Mouse (Mus musculus) ovary, postnatal 14 days (tissue): ENCODE measurements around the gene Ube2e1.
"Not testable (repeated sequence)": the region's sequence is repeated elsewhere in the genome, so short reads cannot be mapped to it uniquely, and the experiment has no call there.

Experiments used
- DNase-seq: peaks from one replicate; pipeline ENCODE4 v3.0.0; 2022; ENCODE audit warnings: low spot score

Gene Ube2e1

DNA sequence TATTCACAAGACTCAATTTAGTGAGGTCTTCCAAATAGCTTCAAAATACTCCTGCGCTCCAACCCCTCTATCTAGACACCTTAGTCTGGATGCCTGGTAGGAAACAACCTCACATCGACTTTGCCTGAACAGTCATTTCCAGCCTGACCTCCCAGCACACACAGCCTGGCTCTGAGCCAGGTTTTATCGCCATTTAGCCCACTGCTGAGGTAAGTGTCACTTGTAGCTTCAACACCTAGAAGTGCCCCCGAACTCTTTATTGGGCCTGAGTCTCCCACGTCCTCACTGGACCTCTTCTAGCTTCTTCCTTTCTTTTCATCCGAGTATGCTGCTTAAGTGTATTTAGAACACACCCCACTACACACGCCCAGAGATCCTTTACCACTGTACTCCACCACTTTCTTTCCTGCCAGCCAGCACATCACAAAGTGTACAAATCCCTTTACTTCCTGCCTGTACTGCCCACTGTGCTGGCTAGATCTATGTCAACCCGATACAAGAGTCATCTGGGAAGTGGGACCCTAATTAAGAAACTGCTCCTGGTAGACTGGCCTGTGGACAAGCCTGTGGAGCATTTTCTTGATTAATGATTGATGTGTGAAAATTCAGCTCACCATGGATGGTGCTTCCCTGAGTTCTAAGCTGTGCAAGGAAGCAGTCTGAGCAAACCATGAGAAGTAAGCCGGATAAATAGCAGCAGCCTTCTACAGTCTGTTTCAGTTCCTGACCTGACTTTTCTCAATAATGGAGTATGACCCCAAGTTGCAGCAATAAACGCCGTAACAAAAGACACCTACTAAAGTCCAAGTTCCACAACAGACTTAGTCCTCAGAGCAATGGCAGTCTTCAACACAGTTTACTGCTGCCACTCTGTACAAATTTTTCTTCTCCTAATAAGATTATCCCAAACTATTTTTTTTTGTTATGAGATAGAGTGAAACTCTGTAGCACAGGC, 13.9 kb downstream of the Ube2e1 start:
- no peak for DNase-seq

DNA sequence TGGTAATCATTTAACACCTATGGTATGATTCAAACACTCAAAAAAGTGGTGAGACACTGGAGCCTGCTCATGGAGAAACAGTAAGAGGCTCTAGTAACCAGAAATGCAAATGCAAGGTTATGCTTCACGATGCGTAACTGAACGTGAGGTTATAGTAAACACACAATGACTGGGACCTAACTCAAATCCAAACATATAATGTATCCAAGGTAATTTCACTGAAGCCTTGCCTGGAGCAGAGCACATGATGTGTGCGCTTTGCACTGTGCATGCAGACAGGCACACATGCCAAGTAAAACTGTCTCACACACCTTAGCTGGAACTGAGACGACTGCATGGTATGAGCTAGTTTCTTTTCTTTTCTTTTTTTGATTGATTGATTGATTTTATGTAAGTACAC, 27.5 kb downstream of the Ube2e1 start:
- no peak for DNase-seq

DNA sequence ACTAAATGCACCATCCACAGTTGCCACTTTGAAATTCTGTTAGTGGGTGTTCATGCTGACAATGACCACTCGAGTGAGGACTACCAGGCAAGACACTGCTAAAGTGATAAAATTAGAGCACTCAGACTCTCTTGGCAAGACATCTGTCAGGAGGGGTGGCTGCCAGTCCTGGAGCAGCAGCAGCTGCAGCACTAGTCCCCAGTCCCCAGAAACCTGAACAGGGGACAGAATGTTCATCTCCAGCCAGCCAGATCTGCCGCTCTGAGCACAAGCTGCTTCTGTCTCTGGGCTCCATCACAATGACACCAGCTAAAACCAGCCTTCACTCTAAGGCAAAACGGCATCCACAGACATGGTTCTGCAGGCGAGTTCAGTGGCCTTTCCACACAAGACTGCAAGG, 28.4 kb downstream of the Ube2e1 start:
- no peak for DNase-seq

DNA sequence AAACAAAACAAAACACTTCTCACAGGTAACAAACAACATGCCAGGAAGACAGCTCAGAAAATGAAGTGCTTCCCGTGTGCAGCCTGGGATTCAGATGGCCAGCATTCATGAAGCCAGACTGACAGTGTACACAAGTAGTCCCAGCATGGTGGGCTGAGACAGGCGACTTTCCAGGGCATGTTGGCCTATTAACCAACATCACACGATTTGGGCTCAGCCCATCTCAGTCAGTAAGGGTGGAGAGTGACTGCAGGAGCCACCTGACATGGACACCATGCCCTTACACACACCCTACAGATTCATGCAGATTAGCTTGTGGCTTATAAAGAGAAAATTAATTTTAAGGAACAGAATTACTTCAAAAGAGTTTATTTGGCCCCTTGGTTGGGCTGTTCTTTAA, 28.9 kb downstream of the Ube2e1 start:
- no peak for DNase-seq

DNA sequence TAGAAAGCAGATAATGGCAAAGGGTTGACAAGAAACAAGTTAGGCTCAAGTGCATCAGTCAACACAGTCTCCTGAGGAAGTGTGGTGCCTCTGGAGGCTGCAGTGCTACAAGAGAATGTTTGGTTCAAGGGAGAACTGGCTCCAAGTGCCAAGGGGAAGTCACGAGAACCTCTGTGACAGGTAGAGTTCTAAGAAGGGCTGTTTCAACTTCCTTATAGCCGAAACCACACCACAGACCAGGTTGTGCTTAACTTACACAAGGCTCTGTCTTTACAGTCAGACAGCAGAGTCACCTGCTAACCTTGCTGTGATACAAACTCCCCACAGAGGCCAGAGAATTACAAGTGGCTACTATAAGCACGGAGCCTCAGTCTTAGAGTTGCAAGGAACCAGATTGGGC, 30.1 kb downstream of the Ube2e1 start:
- no peak for DNase-seq

DNA sequence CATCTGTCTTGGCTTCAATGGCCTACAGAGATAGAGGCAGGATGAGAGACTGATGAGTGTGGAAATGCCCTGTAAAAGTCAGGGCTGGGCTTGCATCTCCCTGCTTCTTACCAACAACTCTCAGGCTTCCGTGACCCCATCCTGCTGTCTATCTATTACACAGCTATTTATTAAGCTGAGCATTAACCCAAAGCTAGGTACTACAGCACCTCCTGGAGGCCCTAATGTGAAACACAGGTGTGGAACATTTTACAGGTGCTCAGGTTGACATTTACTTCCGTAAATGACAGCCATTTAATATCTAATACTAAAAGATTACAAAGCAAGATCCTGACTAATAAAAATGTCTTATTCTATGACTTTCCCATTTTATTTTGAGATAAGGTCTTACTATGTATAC, 31.0 kb downstream of the Ube2e1 start:
- DNase-seq = no peak

DNA sequence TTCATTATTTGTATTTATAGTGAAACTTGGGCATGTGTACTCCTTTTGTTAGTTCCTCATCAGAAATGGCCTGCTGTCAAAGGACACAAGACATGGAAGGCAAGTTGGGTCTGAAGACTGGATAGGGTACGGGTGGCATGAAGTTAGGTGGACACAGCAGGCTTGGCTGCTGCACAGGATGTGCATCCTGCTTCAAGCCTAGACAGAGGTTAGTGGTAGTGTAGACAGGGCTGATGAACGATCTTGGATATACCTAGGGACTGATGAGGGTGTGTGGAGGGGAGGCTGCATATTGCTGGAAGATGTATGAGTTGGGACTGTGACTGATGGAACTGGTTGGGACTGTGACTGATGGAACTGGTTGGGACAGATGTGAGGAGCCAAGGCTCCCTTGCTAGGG, 32.8 kb downstream of the Ube2e1 start:
- no peak for DNase-seq

DNA sequence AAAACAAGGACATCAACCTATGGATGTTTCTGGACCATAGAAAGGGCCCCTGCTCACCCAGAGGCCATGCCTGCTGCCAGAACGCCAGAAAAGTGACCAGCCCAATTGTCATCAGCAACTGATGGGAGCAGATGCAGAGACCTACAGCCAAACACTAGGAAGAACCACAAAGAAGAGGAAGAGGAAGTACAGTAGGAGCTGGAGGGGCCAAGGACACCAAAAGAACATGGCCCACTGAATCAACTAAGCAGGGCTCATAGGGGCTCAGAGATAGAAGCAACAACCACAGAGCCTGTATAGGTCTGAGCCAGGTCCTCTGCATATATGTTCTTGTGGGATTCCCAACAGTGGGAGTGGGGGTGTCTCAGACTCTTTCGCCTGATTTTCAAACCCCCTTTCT, 34.2 kb downstream of the Ube2e1 start:
- no peak for DNase-seq

DNA sequence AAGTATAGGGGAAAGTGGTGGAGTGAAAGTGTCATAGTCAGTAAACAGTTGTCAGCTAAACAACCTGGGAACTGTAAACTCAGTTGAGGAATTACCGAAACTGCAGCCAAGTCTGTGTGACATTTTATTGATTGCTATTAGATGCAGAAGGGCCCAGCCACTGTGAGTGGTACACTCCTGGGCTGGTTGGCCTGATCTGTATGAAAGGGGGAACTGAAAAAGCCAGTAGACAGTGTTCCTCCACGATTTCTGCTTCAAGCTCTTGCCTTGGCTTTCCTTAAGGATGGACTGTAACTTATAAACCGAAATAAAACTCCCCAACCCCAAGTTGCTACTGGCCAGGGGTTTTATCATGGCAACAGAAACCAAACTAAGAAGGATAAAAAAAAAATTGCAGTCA, 39.1 kb downstream of the Ube2e1 start:
- DNase-seq = no peak

DNA sequence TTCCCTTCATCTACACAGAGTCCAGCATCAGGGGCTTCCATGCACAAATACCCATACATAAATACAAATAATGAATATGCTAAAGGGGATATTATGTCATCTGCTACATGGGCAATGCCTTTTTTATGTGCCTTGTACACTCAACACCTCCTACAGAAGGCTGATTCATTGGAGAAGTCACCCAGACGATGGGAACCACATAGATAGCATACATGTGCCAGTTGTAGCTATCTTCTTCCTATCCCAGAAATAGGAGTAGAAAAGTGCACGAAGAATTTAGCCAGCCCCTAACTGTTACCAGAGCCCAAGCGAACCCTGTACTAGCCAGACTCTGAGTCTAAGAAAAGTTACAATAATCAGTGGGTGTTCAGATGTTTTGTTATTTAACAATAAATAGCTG, 39.5 kb downstream of the Ube2e1 start:
- no peak for DNase-seq

DNA sequence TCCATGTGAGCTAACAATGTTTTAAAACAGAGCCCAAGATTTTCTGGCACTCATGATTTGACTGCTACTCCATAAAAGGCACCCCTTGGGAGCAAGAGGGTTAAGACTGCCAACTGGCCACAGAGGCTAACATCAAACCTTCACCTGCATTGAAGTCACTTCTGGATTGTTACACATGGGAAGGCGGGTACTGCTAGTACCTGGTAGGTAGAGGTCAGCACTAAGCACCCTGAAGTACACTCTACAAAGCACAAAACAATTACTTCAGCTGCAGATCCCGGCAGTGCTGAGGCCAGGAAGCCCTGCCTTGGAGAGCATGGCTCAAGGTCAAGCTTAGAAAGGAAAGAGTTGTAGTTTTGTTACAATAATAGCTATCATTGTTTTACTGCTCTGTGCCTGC, 44.3 kb downstream of the Ube2e1 start:
- no peak for DNase-seq

DNA sequence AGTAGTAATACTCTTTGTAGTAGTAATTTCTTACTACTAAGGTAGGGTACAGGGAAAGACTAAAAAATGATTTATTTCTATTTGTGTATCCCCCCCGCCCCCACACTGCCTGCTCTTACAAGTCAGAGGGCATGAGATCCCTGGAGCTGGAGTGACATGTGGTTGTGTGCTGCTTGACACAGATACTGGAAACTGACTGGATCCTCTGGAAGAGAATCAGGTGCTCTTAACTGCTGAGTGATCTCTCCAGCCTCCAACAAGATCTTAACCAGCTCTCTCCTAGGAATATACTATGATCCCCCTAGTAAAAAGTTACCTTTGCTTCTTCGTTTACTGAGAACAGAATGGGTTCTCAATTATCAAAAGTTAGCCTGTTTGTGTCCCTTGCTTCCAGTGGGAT, 45.2 kb downstream of the Ube2e1 start:
- no peak for DNase-seq

DNA sequence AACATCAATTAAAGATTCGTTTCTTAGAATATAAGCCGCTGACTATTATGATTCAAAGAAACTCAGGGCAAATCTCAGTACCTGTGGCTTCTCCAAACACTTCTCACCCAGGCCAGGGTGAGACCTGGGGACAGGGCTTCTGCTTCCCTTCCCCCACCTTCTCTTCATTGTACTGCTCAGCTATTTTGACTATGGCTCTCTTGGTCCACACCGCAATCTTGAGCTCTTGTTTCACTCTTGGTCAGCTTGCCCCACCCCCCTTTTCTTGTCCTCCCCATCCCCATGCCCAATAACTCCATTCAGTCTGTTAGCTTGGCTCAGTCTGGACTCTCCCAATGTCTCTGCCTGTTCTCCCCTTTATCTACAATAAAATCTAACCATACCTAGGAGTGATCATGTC, 46.2 kb downstream of the Ube2e1 start:
- no peak for DNase-seq

DNA sequence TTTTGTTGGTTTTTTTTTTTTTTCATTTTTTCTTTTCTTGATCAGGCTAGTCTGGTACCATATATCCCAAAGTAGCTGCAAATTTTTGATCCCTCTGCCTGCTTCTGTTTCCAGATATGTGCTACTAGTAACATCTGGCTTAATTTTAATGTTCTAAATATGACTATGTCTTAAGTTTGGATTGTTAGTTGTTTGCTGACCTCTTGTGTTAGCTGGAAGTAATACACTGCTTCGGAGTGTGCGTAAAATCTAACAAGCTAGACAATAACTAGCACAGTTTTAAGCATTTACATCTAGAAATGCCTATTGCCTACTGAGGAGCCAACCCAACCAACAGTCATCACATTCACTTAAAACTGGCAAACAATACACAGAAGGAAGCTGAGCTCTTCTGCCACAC, 47.1 kb downstream of the Ube2e1 start:
- DNase-seq = no peak

DNA sequence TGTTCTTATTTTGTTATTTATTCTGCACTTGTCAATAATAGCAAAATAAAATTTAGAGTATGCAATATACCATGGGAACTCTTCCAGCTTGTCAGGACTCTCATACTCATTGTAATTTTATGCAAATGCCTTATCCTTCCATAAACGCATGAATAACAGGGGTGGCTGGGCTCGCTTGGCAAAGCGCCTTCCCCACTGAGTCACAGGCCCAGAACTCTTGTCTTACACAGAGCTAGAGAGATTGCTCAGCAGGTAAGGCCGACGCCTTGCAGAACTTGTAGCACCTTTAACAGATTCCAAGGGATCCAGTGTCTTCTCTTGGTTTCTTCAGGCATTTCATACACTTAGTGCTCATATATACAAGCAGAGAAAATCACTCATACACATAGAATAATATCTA, 51.3 kb downstream of the Ube2e1 start:
- no peak for DNase-seq

DNA sequence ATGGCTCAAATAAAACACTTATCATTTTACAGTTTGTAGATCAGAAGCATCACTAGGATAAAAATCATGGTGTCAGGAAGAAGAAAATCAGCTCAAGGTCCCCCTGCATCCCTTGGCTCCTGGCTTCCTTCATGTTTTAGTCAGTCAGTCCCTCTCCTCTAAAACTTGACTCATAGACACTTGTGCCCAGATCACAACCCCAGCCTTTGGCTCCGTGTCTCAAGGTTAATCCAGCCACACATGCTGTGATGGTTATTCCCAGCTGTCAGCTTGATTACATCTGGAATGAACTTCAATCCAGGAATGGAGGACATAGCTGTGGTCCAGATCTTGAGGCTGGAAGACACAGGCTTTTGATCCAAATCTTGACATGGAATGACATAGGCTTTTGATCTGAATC, 57.1 kb downstream of the Ube2e1 start:
- no peak for DNase-seq

DNA sequence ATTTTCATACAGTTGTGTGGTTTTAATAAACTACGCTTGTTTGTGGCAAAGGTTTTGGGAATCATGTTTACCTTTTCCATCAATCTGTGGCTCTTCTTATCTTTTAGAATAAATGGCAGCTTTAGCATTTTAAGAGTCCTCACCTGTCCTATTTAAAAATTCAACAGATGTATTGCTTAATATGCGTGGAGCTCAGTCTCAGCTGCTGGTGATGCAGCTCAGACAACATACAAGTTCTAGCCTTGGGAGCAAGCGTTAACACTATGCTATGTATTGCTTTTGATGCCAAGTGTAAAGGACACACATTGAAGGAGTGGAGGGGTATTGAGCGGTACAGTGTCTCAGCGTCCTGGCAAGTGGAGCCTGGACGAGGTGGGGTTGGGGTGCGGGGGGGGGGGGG, 60.0 kb downstream of the Ube2e1 start:
- DNase-seq = no peak

DNA sequence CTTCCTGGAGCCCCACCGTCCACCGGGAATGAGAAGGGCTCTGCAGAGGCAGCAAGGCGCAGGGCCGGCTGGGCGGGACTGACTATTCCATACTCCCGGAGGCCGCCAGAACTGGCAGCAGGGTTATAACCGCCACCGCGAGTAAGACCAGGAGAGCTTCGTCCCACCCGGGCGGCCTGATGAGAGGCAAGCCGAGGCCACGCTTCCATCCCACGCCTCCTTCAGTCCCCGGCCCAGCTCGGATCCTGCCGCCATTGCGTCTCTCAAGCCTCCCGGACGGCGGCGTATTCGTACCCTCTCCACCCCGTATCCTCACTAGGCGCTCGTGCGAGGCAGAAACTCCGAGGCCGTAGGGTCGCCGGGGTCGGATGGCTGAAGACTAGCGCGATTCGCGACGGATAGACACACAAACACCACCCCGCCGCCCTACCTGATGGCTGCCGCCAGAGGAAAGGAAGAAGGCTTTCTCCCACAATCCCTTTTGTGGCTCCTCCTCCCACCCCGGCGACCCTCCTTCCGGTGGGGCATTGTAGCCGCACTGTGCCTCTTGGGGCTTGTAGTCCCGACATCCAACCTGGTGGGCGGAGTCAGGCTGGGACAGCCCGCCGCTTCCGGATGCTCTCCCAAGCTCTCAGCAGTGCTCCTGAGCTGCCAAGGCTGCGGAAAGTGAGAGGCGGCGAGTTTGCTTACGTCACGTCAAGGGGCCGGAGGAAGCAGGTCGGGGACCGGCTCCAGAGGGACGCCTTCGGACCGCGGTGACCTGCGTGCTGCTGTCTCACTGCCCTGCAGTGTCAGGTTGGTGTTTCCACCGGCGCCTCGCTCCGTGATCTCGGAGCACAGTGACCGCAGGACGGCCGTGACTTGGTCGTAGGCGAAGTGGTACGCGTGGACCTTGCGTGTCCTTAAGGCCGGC, 60.9 kb downstream of the Ube2e1 start, which contains the start of the genes Nkiras1 and Rpl15:
TSS of gene Nkiras1 (plus strand) at position 608 of the 913 bp plus-strand sequence.
TSS of gene Rpl15 (minus strand) at position 863 of the 913 bp plus-strand sequence.
- DNase-seq = peak; percentile 92

DNA sequence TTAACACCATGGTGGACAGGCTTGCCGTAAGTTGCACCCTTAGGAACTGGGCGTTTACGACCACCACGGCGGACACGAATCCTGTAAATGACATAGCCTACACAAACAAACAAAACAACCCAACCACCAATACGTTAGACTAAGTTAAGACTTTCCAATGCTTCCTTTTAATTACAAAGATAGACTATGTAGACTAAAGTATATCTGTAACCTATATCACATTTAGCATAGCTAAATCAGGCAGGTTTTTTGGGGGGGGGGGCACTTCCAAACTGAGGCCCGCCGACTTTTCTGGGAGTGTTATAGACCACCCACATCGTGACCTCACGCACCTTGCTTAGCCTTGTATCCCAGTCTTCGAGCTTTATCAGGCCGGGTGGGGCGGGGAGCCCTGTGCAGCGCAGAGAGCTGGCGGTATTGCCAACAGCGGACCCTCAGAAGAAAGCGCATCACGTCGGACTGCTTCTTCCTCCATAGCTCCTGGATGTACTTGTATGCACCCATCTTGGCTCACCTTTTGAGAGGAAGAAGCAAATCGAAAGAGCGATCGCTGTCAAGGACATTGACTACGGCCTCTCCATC, 61.6 kb downstream of the Ube2e1 start:
- DNase-seq = not testable (repeated sequence)

DNA sequence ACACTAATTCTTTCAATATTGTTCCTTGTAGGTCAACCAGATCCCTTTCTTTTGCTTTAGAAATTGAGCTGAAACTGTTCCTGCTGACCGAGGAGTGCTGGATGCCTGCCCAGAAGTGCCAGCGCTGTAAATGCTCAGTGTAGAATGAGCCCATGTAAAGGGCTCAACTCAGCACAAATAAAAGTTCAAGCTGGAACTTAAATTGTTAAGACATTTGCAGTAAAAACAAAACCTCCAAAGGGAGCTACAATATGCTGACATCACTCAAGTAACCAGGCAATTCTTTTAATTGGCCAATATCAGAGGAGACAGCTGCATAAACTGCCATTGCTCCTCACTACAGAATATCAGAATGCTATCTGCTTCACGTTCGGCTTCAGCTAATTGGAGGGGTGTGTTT, 68.2 kb downstream of the Ube2e1 start:
- no peak for DNase-seq

DNA sequence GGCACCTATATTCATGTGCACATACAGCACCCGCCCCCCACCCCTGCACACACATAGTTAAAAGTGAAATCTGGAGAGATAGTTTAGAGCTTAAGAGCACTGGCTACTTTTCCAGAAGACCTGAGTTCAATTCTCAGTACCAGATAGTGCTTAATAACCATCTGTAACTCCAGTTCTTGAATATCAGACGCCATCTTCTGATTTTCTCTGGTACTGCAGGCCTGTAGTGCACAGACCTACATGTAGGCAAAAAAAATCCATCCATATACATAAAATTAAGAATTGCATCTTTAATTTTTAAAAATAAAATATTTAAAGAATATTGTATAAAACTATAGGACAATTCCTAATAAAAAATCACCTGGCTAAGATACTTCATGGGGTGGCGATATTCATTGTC, 70.5 kb downstream of the Ube2e1 start:
- DNase-seq = no peak

DNA sequence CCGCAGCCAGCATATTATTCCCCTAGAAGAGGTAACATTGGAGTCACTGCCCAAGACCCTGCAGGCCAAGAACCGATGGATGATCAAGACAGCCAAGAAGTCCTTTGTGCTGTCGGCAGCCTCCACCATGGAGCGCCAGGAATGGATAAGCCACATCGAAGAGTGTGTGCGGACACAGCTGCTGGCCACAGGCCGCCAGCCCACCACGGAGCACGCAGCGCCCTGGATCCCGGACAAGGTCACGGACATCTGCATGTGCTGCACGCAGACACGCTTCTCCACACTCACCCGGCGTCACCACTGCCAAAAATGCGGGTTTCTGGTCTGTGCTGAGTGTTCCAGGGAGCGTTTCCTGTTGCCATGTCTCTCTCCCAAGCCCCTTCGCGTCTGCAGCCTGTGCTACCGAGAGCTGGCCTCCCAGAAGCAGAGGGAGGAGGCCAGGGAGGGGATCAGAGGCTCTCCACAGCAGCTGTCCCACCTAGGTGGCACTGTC, 89.0 kb downstream of the Ube2e1 start:
- DNase-seq = no peak
